In genomic region chr2:59611831-59612732, GRCm38 (mm10) we compare ENCODE assay signal across 8 mouse cellular contexts. TPM values are rescaled to one million over a fixed set of nuclear protein-coding genes. Genes with fewer than 3 reads are reported as not detected.
DNase-seq lines count a peak whose midpoint lies in the region; ATAC-seq and TF ChIP-seq lines count a peak whose summit lies in the region.

Tanc1 (plus strand) TSS chr2:59612042.

- ATAC-seq in forebrain, embryonic 11.5 days (replicated peaks; ENCODE audit: low FRiP score) = peak; percentile 92
- ATAC-seq in heart, embryonic 14.5 days (ENCODE audit: insufficient number of reproducible peaks, insufficient read depth, low FRiP score, low read depth) = peak; percentile 91
- ATAC-seq in liver, embryonic 13.5 days (ENCODE audit: low read depth) = peak; percentile 91
- peak; percentile 95 for ATAC-seq in stomach, embryonic 15.5 days (ENCODE audit: insufficient read depth, low FRiP score, low read depth)

- peak within 1 kb of the TSS; percentile 89 for H3K9ac ChIP-seq in forebrain, embryonic 11.5 days (ENCODE audit: low read length)
- H3K9ac ChIP-seq in heart, embryonic 14.5 days (ENCODE audit: low read length) = peak within 1 kb of the TSS; percentile 93
- peak within 1 kb of the TSS; percentile 71 for H3K9ac ChIP-seq in liver, embryonic 13.5 days
- peak within 1 kb of the TSS; percentile 61 for H3K9ac ChIP-seq in stomach, embryonic 15.5 days

- peak within 1 kb of the TSS; percentile 72 for H3K4me3 ChIP-seq in C2C12 (ENCODE audit: insufficient read depth, poor library complexity, severe bottlenecking)
- H3K4me3 ChIP-seq in forebrain, embryonic 11.5 days (ENCODE audit: low read depth, low read length) = peak within 1 kb of the TSS; percentile 70
- peak within 1 kb of the TSS; percentile 80 to 82 for H3K4me3 ChIP-seq in heart, embryonic 14.5 days (ENCODE audit: control insufficient read depth in 1 of 2, insufficient read depth in 1 of 2, low read depth in 1 of 2, low read length in 2 of 2)
- H3K4me3 ChIP-seq in liver, embryonic 13.5 days (replicated peaks) = peak within 1 kb of the TSS; percentile 69
- H3K4me3 ChIP-seq in stomach, embryonic 15.5 days (replicated peaks) = peak within 1 kb of the TSS; percentile 90

- H3K27ac ChIP-seq in forebrain, embryonic 11.5 days (ENCODE audit: low read depth, low read length) = peak within 1 kb of the TSS; percentile 87
- peak within 1 kb of the TSS; percentile 97 for H3K27ac ChIP-seq in heart, embryonic 14.5 days (replicated peaks in 1 of 2; ENCODE audit: control insufficient read depth in 1 of 2, insufficient read depth in 1 of 2, low read depth in 2 of 2, low read length in 2 of 2)
- H3K27ac ChIP-seq in liver, embryonic 13.5 days = peak within 1 kb of the TSS; percentile 58
- H3K27ac ChIP-seq in stomach, embryonic 15.5 days = peak within 1 kb of the TSS; percentile 96

- DNase-seq in brain, embryonic 14.5 days (ENCODE audit: low read depth) = peak; percentile 91
- peak; percentile 92 for DNase-seq in forebrain, embryonic 11.5 days (ENCODE audit: low spot score)
- peak; percentile 95 for DNase-seq in kidney, postnatal 10 days
- peak; percentile 55 for DNase-seq in liver, embryonic 13.5 days
- peak; percentile 87 for DNase-seq in neural tube, embryonic 10.5 days (ENCODE audit: extremely low spot score, low spot score)

- H3K9me3 ChIP-seq in forebrain, embryonic 11.5 days (ENCODE audit: control insufficient read depth, low read length) = no peaks in the 10 kb centered on the region; the same call in 1 of the 2 replicates
- no peaks in the 10 kb centered on the region for H3K9me3 ChIP-seq in heart, embryonic 14.5 days (ENCODE audit: control insufficient read depth, low read length)
- no peaks in the 10 kb centered on the region for H3K9me3 ChIP-seq in liver, embryonic 13.5 days (replicated peaks)
- no peaks in the 10 kb centered on the region for H3K9me3 ChIP-seq in stomach, embryonic 15.5 days

- H3ac ChIP-seq in C2C12 (ENCODE audit: control insufficient read depth, insufficient read length, low read depth) = peak within 1 kb of the TSS; percentile 74

- WGBS in forebrain, embryonic 11.5 days = 0% methylated on average over 93 of the region's 99 CpGs
- WGBS in heart, embryonic 14.5 days = under 1% methylated on average over 94 of the region's 99 CpGs
- under 1% methylated on average over 98 of the region's 99 CpGs for WGBS in liver, embryonic 13.5 days (ENCODE audit: insufficient replicate concordance)
- WGBS in stomach, embryonic 15.5 days = under 1% methylated on average over 83 of the region's 99 CpGs

- H3K36me3 ChIP-seq in C2C12 (ENCODE audit: control insufficient read depth, insufficient read depth) = peaks cover 5% of the 10 kb centered on the region
- no peaks in the 10 kb centered on the region for H3K36me3 ChIP-seq in forebrain, embryonic 11.5 days (ENCODE audit: control insufficient read depth, insufficient read depth, low read length)
- no peaks in the 10 kb centered on the region for H3K36me3 ChIP-seq in heart, embryonic 14.5 days (ENCODE audit: control insufficient read depth, insufficient read depth, low read length)
- no peaks in the 10 kb centered on the region for H3K36me3 ChIP-seq in liver, embryonic 13.5 days
- H3K36me3 ChIP-seq in stomach, embryonic 15.5 days = no peaks in the 10 kb centered on the region

- H3K79me2 ChIP-seq in C2C12 (ENCODE audit: control insufficient read depth, insufficient read depth) = peaks cover 53% of the 10 kb centered on the region

- H3K4me2 ChIP-seq in forebrain, embryonic 11.5 days (ENCODE audit: low read depth, low read length, severe bottlenecking) = peak within 1 kb of the TSS; percentile 89
- H3K4me2 ChIP-seq in heart, embryonic 14.5 days (ENCODE audit: low read length) = peak within 1 kb of the TSS; percentile 86
- peak within 1 kb of the TSS; percentile 84 for H3K4me2 ChIP-seq in liver, embryonic 13.5 days
- peak within 1 kb of the TSS; percentile 87 for H3K4me2 ChIP-seq in stomach, embryonic 15.5 days

- 0 out of 2 replicates have a peak, but pooled peaks cover 10% of the 10 kb centered on the region for H3K4me1 ChIP-seq in forebrain, embryonic 11.5 days (replicated peaks; ENCODE audit: control insufficient read depth, insufficient read depth, low read length)
- H3K4me1 ChIP-seq in heart, embryonic 14.5 days (ENCODE audit: control insufficient read depth in 2 of 2, insufficient read depth in 2 of 2, low read length in 2 of 2) = peaks cover 21 to 52% of the 10 kb centered on the region in 2 experiments
- H3K4me1 ChIP-seq in liver, embryonic 13.5 days (replicated peaks) = peaks cover 28% of the 10 kb centered on the region; the same call in 1 of the 2 replicates
- H3K4me1 ChIP-seq in stomach, embryonic 15.5 days = peaks cover 18% of the 10 kb centered on the region; the same call in 1 of the 2 replicates

- TF ChIP-seq CTCF in C2C12 (IDR thresholded peaks at IDR 0.05; ENCODE audit: control insufficient read depth, insufficient read depth, insufficient read length) = no peak
- no peak for TF ChIP-seq CTCF in brain, embryonic 14.5 days (IDR thresholded peaks at IDR 0.05; ENCODE audit: borderline replicate concordance, extremely low read depth, insufficient read depth, insufficient read length)

- no peaks in the 10 kb centered on the region for H3K27me3 ChIP-seq in C2C12 (ENCODE audit: control insufficient read depth, insufficient read depth, insufficient read length)
- no peaks in the 10 kb centered on the region for H3K27me3 ChIP-seq in forebrain, embryonic 11.5 days (ENCODE audit: control insufficient read depth, insufficient read depth, low read length)
- no peaks in the 10 kb centered on the region for H3K27me3 ChIP-seq in heart, embryonic 14.5 days (ENCODE audit: control insufficient read depth, insufficient read depth, low read length)
- H3K27me3 ChIP-seq in liver, embryonic 13.5 days = peaks cover 64% of the 10 kb centered on the region
- no peaks in the 10 kb centered on the region for H3K27me3 ChIP-seq in stomach, embryonic 15.5 days (replicated peaks)

- peak; percentile 62; the same call in 1 of the 2 replicates for TF ChIP-seq POLR2A in brain, embryonic 14.5 days (IDR thresholded peaks at IDR 0.05; ENCODE audit: borderline replicate concordance, extremely low read depth, insufficient read depth, insufficient read length, poor library complexity, severe bottlenecking)

- peaks cover 43% of the 10 kb centered on the region for H3K79me3 ChIP-seq in C2C12 (ENCODE audit: low read depth)

TF ChIP-seq in C2C12, 6 proteins besides CTCF, POLR2A, EP300 and RAD21:
- TF ChIP-seq MAX (IDR thresholded peaks at IDR 0.05) (peak; percentile 20), MYOG (IDR thresholded peaks at IDR 0.05; ENCODE audit: control insufficient read depth, extremely low read depth, insufficient read length) (no peak)

RNA-seq across cellular contexts. Expression of gene Tanc1, which starts in this region (rescaled TPM):
- polyA plus RNA-seq in C2C12 (2012; fragmentation: generic; extraction: Trizol) = 24.9 TPM
- 5.2 and 7.2 TPM in 2 replicates for polyA plus RNA-seq in brain, embryonic 14.5 days (2012; rRNA removed)
- 21.0 and 22.7 TPM in 2 replicates for polyA plus RNA-seq in forebrain, embryonic 11.5 days (2014; fragmentation: Nextera tagmentation; extraction: Ambion mirVana)
- polyA plus RNA-seq in heart, embryonic 14.5 days (2014; fragmentation: Nextera tagmentation; extraction: Ambion mirVana) = 27.2 and 27.8 TPM in 2 replicates
- polyA plus RNA-seq in liver, embryonic 13.5 days (2015; fragmentation: Nextera tagmentation; extraction: Ambion mirVana) = 2.4 and 2.8 TPM in 2 replicates
- 28.1 and 28.8 TPM in 2 replicates for polyA plus RNA-seq in stomach, embryonic 15.5 days (2015; fragmentation: Nextera tagmentation; extraction: Ambion mirVana)

Comparison
In these comparisons a context has a peak if more than half of its experiments do, and no peak if none do; other contexts are left out.
1. Peak in every context shown above with its lines: DNase-seq, ATAC-seq, H3K4me3 ChIP-seq and H3K27ac ChIP-seq.